Mouse (Mus musculus) embryonic facial prominence, embryonic 12.5 days (tissue): ENCODE results near the gene Rassf7. TPM values are rescaled to one million over a fixed set of nuclear protein-coding genes. Genes with fewer than 3 reads are reported as not detected.

Experiments used
- ATAC-seq: fragments of 200-750 bp; cut with Nextera tagmentation; 2 replicates; pipeline ENCODE4 v1.8.0; 2017; ENCODE audit not compliant: insufficient number of reproducible peaks, insufficient read depth, low FRiP score, low TSS enrichment
- H3K27ac ChIP-seq: fragments of 300-500 bp; sonication (generic); 2 replicates; pipeline ENCODE4 v1.5.1; 2016; ENCODE audit warnings: mild to moderate bottlenecking
- H3K27me3 ChIP-seq: fragments of 300-500 bp; sonication (generic); 2 replicates; pipeline ENCODE4 v1.6.1; 2016; ENCODE audit warnings: mild to moderate bottlenecking, moderate library complexity
- H3K36me3 ChIP-seq: fragments of 300-500 bp; sonication (generic); 2 replicates; pipeline ENCODE4 v1.6.1; 2016; ENCODE audit warnings: mild to moderate bottlenecking
- H3K4me1 ChIP-seq: fragments of 300-500 bp; sonication (generic); 2 replicates; pipeline ENCODE4 v1.6.1; 2016
- H3K4me2 ChIP-seq: fragments of 300-500 bp; sonication (generic); replicated peaks from 2 replicates; pipeline ENCODE4 v1.6.1; 2016; ENCODE audit warnings: mild to moderate bottlenecking, moderate library complexity
- H3K4me3 ChIP-seq: fragments of 300-500 bp; sonication (generic); 2 replicates; pipeline ENCODE4 v1.5.1; 2016; ENCODE audit warnings: mild to moderate bottlenecking
- H3K9ac ChIP-seq: fragments of 300-500 bp; sonication (generic); 2 replicates; pipeline ENCODE4 v1.6.1; 2016; ENCODE audit warnings: mild to moderate bottlenecking, moderate library complexity
- H3K9me3 ChIP-seq: fragments of 300-500 bp; sonication (generic); 2 replicates; pipeline ENCODE4 v1.6.1; 2016; ENCODE audit warnings: mild to moderate bottlenecking, moderate library complexity
- WGBS: fragments of 180-500 bp; shearing (Covaris S2); methylation state at CpG from one replicate; pipeline ENCODE4 v1.1.7; 2016; 5-methylcytosine and 5-hydroxymethylcytosine counted together
- polyA plus RNA-seq: library from polyadenylated mRNA; unstranded; fragments of >200 nt; fragmentation: Nextera tagmentation; extraction: Ambion mirVana; gene quantifications from 2 replicates; pipeline ENCODE4 v1.2.1, GENCODE M21; 2016

The Rassf7 gene
- polyA plus RNA-seq, 1 experiment from 2014 or later: 38.6 TPM

- H3K4me1 ChIP-seq: peaks cover 15% of the 10 kb centered on the region
- no peak for ATAC-seq
- 86% methylated on average over 3 of the region's 3 CpGs for WGBS
- no peak overlapping the region for H3K4me3 ChIP-seq
- H3K9ac ChIP-seq: no peak overlapping the region
- peaks cover 33% of the 10 kb centered on the region for H3K36me3 ChIP-seq
- H3K27me3 ChIP-seq: no peaks in the 10 kb centered on the region
- H3K27ac ChIP-seq: no peak overlapping the region
- no peaks in the 10 kb centered on the region for H3K9me3 ChIP-seq
- H3K4me2 ChIP-seq: no peak overlapping the region
These were observed 25.4 kb upstream of the Rassf7 start for GRCm38 (mm10) chr7:141190220-141190619.

- Histone ChIP-seq H3K4me3 (no peak overlapping the region), H3K9ac (no peak overlapping the region), H3K9me3 (no peaks in the 10 kb centered on the region), H3K27me3 (no peaks in the 10 kb centered on the region), H3K27ac (no peak overlapping the region), H3K4me1 (peaks cover 21% of the 10 kb centered on the region), H3K36me3 (peaks cover 33% of the 10 kb centered on the region), H3K4me2 (no peak overlapping the region)
- ATAC-seq: no peak
- WGBS: 89% methylated on average over 14 of the region's 14 CpGs
These were observed 24.6 kb upstream of the Rassf7 start for GRCm38 (mm10) chr7:141191036-141191435.

GRCm38 (mm10) chr7:141191796-141192685 is 23.6 kb upstream of the Rassf7 start:
- no peaks in the 10 kb centered on the region for H3K9me3 ChIP-seq
- no peak overlapping the region for H3K9ac ChIP-seq
- peak overlapping the region; percentile 89; the same call in 1 of the 2 replicates for H3K4me3 ChIP-seq
- H3K4me1 ChIP-seq: peaks cover 21% of the 10 kb centered on the region
- WGBS: 89% methylated on average over 24 of the region's 24 CpGs
- peak overlapping the region; percentile 95; the same call in 1 of the 2 replicates for H3K4me2 ChIP-seq
- ATAC-seq: no peak
- no peak overlapping the region for H3K27ac ChIP-seq
- no peaks in the 10 kb centered on the region for H3K27me3 ChIP-seq
- H3K36me3 ChIP-seq: peaks cover 33% of the 10 kb centered on the region

- H3K4me2 ChIP-seq: peak overlapping the region; percentile 95
- no peaks in the 10 kb centered on the region for H3K9me3 ChIP-seq
- H3K4me3 ChIP-seq: peak overlapping the region; percentile 89
- peaks cover 33% of the 10 kb centered on the region for H3K36me3 ChIP-seq
- WGBS: 27% methylated on average over 12 of the region's 12 CpGs
- H3K27ac ChIP-seq: peak overlapping the region; percentile 86
- H3K9ac ChIP-seq: peak overlapping the region; percentile 92
- peaks cover 21% of the 10 kb centered on the region for H3K4me1 ChIP-seq
- ATAC-seq: no peak
- no peaks in the 10 kb centered on the region for H3K27me3 ChIP-seq
These were observed 22.8 kb upstream of the Rassf7 start for GRCm38 (mm10) chr7:141192776-141193347.

GRCm38 (mm10) chr7:141193348-141193856 is 22.3 kb upstream of the Rassf7 start:
- under 1% methylated on average over 35 of the region's 43 CpGs for whole genome bisulfite sequencing
- H3K4me2 ChIP-seq: peak overlapping the region; percentile 95
- H3K4me3 ChIP-seq: peak overlapping the region; percentile 89
- H3K9ac ChIP-seq: peak overlapping the region; percentile 92
- H3K27ac ChIP-seq: peak overlapping the region; percentile 86
- H3K4me1 ChIP-seq: peaks cover 21% of the 10 kb centered on the region
- H3K36me3 ChIP-seq: peaks cover 33% of the 10 kb centered on the region
- no peaks in the 10 kb centered on the region for H3K27me3 ChIP-seq
- H3K9me3 ChIP-seq: no peaks in the 10 kb centered on the region
- ATAC-seq: no peak; the same call in 1 of the 2 replicates

- Histone ChIP-seq H3K9ac (peak within 1 kb of the TSS; percentile 92), H3K4me3 (peak within 1 kb of the TSS; percentile 89), H3K36me3 (peaks cover 33% of the 10 kb centered on the region), H3K4me2 (peak within 1 kb of the TSS; percentile 95), H3K9me3 (no peaks in the 10 kb centered on the region), H3K27ac (peak within 1 kb of the TSS; percentile 86), H3K4me1 (peaks cover 21% of the 10 kb centered on the region), H3K27me3 (no peaks in the 10 kb centered on the region)
- peak; percentile 90 for ATAC-seq
- 0% methylated on average over 27 of the region's 39 CpGs for WGBS
These were observed 21.7 kb upstream of the Rassf7 start, which contains the start of the genes Hras and Lrrc56 for GRCm38 (mm10) chr7:141193948-141194347. Gene Hras, minus strand, starts transcription at chr7:141194005. Gene Lrrc56, plus strand, starts transcription at chr7:141194157.

GRCm38 (mm10) chr7:141194409-141194808 is 21.3 kb upstream of the Rassf7 start:
- Histone ChIP-seq H3K4me1 (peaks cover 21% of the 10 kb centered on the region), H3K27ac (peak overlapping the region; percentile 72), H3K27me3 (no peaks in the 10 kb centered on the region), H3K36me3 (peaks cover 28% of the 10 kb centered on the region), H3K4me2 (peak overlapping the region; percentile 95), H3K9ac (peak overlapping the region; percentile 55), H3K4me3 (peak overlapping the region; percentile 89), H3K9me3 (no peaks in the 10 kb centered on the region)
- no peak; the same call in 1 of the 2 replicates for ATAC-seq
- WGBS: under 1% methylated on average over 23 of the region's 23 CpGs

GRCm38 (mm10) chr7:141194830-141195229 is 20.8 kb upstream of the Rassf7 start:
- H3K9ac ChIP-seq: peak overlapping the region; percentile 55
- H3K9me3 ChIP-seq: no peaks in the 10 kb centered on the region
- peak overlapping the region; percentile 72 for H3K27ac ChIP-seq
- H3K27me3 ChIP-seq: no peaks in the 10 kb centered on the region
- H3K36me3 ChIP-seq: peaks cover 24% of the 10 kb centered on the region
- WGBS: under 1% methylated on average over 28 of the region's 28 CpGs
- H3K4me1 ChIP-seq: peaks cover 21% of the 10 kb centered on the region
- peak overlapping the region; percentile 89 for H3K4me3 ChIP-seq
- ATAC-seq: no peak
- H3K4me2 ChIP-seq: peak overlapping the region; percentile 95

- H3K9ac ChIP-seq: no peak overlapping the region
- no peak overlapping the region; the same call in 1 of the 2 replicates for H3K4me3 ChIP-seq
- ATAC-seq: no peak
- peak overlapping the region; percentile 95 for H3K4me2 ChIP-seq
- no peak overlapping the region for H3K27ac ChIP-seq
- peaks cover 21% of the 10 kb centered on the region for H3K4me1 ChIP-seq
- H3K9me3 ChIP-seq: no peaks in the 10 kb centered on the region
- 80% methylated on average over 2 of the region's 2 CpGs for WGBS
- H3K36me3 ChIP-seq: peaks cover 15% of the 10 kb centered on the region
- H3K27me3 ChIP-seq: no peaks in the 10 kb centered on the region
These were observed 19.9 kb upstream of the Rassf7 start for GRCm38 (mm10) chr7:141195754-141196153.

- Histone ChIP-seq H3K4me3 (no peak overlapping the region), H3K9me3 (no peaks in the 10 kb centered on the region), H3K27ac (no peak overlapping the region), H3K27me3 (no peaks in the 10 kb centered on the region), H3K4me2 (no peak overlapping the region), H3K4me1 (peaks cover 21% of the 10 kb centered on the region), H3K36me3 (peaks cover 6% of the 10 kb centered on the region), H3K9ac (no peak overlapping the region)
- no peak for ATAC-seq
- WGBS: 94% methylated on average over 8 of the region's 8 CpGs
These were observed 18.9 kb upstream of the Rassf7 start for GRCm38 (mm10) chr7:141196619-141197282.

GRCm38 (mm10) chr7:141198121-141198520 is 17.5 kb upstream of the Rassf7 start:
- H3K9ac ChIP-seq: no peak overlapping the region
- WGBS: 98% methylated on average over 4 of the region's 4 CpGs
- ATAC-seq: no peak
- H3K36me3 ChIP-seq: no peaks in the 10 kb centered on the region
- H3K4me3 ChIP-seq: no peak overlapping the region
- H3K9me3 ChIP-seq: no peaks in the 10 kb centered on the region
- no peak overlapping the region for H3K27ac ChIP-seq
- H3K27me3 ChIP-seq: no peaks in the 10 kb centered on the region
- peaks cover 9% of the 10 kb centered on the region for H3K4me1 ChIP-seq
- no peak overlapping the region for H3K4me2 ChIP-seq
